Mouse (Mus musculus) adrenal gland (tissue): ENCODE measurements around the gene Ppp1r12a.

Experiments used
- intact Hi-C: fragments of 180-260 bp; cut with DNase I; formaldehyde crosslinking; loops from one replicate; pipeline ENCODE4 v1.15.1; 2025

Ppp1r12a gene

GRCm38 (mm10) chr10:108330964-108331363, 169.0 kb downstream of the Ppp1r12a start:
- intact Hi-C loops = loop anchor here (10.0 kb wide), 1 partner anchor 114 kb away; no protein-coding TSS in a partner anchor

GRCm38 (mm10) chr10:108331784-108332561, 170.0 kb downstream of the Ppp1r12a start, which contains the start of gene Pawr:
TSS of gene Pawr (plus strand) at chr10:108332121.
- intact Hi-C loops = loop anchor here (10.0 kb wide), 1 partner anchor 113 kb away; no protein-coding TSS in a partner anchor

GRCm38 (mm10) chr10:108332571-108333541, 170.9 kb downstream of the Ppp1r12a start:
- intact Hi-C loops = loop anchor here (10.0 kb wide), 1 partner anchor 112 kb away; no protein-coding TSS in a partner anchor

GRCm38 (mm10) chr10:108333642-108334041, 171.6 kb downstream of the Ppp1r12a start:
- intact Hi-C loops = loop anchor here (10.0 kb wide), 1 partner anchor 111 kb away; no protein-coding TSS in a partner anchor
